Mouse (Mus musculus) C2C12 (cell line): ENCODE measurements around the gene Srrt. TPM values are rescaled to one million over a fixed set of nuclear protein-coding genes. Genes with fewer than 3 reads are reported as not detected.

Experiments
- H3K27me3 ChIP-seq: one replicate; pipeline ENCODE4 v1.6.1; 2011; ENCODE audit not compliant: control insufficient read depth, insufficient read depth, insufficient read length
- H3K36me3 ChIP-seq: one replicate; pipeline ENCODE4 v1.6.1; 2011; ENCODE audit not compliant: control insufficient read depth, insufficient read depth
- H3K4me3 ChIP-seq: one replicate; pipeline ENCODE4 v1.5.1; 2011; ENCODE audit warnings: mild to moderate bottlenecking, control low read depth; ENCODE audit not compliant: poor library complexity, insufficient read depth, severe bottlenecking
- H3K79me2 ChIP-seq: one replicate; pipeline ENCODE4 v1.6.1; 2011; ENCODE audit not compliant: control insufficient read depth, insufficient read depth
- H3K79me3 ChIP-seq: one replicate; pipeline ENCODE4 v1.6.1; 2011; ENCODE audit warnings: low read depth, control low read depth
- H3ac ChIP-seq: one replicate; pipeline ENCODE3; 2011; ENCODE audit warnings: low read depth; ENCODE audit not compliant: control insufficient read depth, insufficient read length
- CEBPB ChIP-seq: IDR thresholded peaks from one replicate; pipeline ENCODE4 v1.6.1; 2011; ENCODE audit warnings: low read depth, mild to moderate bottlenecking, control low read depth, moderate library complexity
- CTCF ChIP-seq: IDR thresholded peaks from one replicate; pipeline ENCODE4 v1.5.1; 2011; ENCODE audit not compliant: control insufficient read depth, insufficient read depth, insufficient read length
- FOSL1 ChIP-seq: IDR thresholded peaks from one replicate; pipeline ENCODE4 v1.8.0; 2011; ENCODE audit warnings: mild to moderate bottlenecking, low read length; ENCODE audit not compliant: poor library complexity, insufficient read depth, severe bottlenecking
- MAX ChIP-seq: IDR thresholded peaks from one replicate; pipeline ENCODE4 v1.6.1; 2011; ENCODE audit warnings: mild to moderate bottlenecking, control low read depth
- MYOD1 ChIP-seq: IDR thresholded peaks from one replicate; pipeline ENCODE4 v1.6.1; 2011; ENCODE audit warnings: low read depth; ENCODE audit not compliant: control insufficient read depth, insufficient read length
- MYOG ChIP-seq: IDR thresholded peaks from one replicate; pipeline ENCODE4 v1.6.1; 2011; ENCODE audit not compliant: control insufficient read depth, insufficient read length; ENCODE audit errors: extremely low read depth
- USF1 ChIP-seq: IDR thresholded peaks from one replicate; pipeline ENCODE4 v1.6.1; 2011; ENCODE audit warnings: low read depth, mild to moderate bottlenecking, control low read depth, moderate library complexity
- long read RNA-seq, 2 experiments: library from polyadenylated mRNA; unstranded; transcript quantifications; one replicate each; pipeline ENCODE4 v2.0.0; 2019 to 2020
- polyA plus RNA-seq: library from polyadenylated mRNA; unstranded; fragments of >200 nt; fragmentation: generic; extraction: Trizol; gene quantifications from one replicate; pipeline ENCODE4 v1.2.1, GENCODE M21; 2012; ENCODE audit warnings: missing spikeins

The Srrt gene
- 130 TPM for polyA plus RNA-seq
- long read RNA-seq, experiment 1, transcript Srrt-201 (20 exons, 3,024 nt), result major isoform, 11 of 51 reads
- long read RNA-seq, experiment 1, transcript Srrt-212 (20 exons, 2,988 nt), result minor isoform, 7 of 51 reads
- long read RNA-seq, experiment 1, partial matches to known transcripts, result 27 of 51 reads
- long read RNA-seq, experiment 1, other reads (novel, unspliced or antisense), result 6 of 51 reads
- long read RNA-seq, experiment 2, transcript Srrt-209 (20 exons, 2,972 nt), result minor isoform, 36 of 977 reads
- long read RNA-seq, experiment 2, transcript Srrt-201 (20 exons, 3,024 nt), result major isoform, 563 of 977 reads
- long read RNA-seq, experiment 2, transcript Srrt-212 (20 exons, 2,988 nt), result minor isoform, 190 of 977 reads
- long read RNA-seq, experiment 2, partial matches to known transcripts, result 67 of 977 reads
- long read RNA-seq, experiment 2, other reads (novel, unspliced or antisense), result 121 of 977 reads

- H3K79me3 ChIP-seq, result peaks cover 56% of the 10 kb centered on the region
- H3ac ChIP-seq, result peak within 1 kb of the TSS; percentile 93
- peak within 1 kb of the TSS; percentile 80 for H3K4me3 ChIP-seq
- TF ChIP-seq FOSL1 (no peak), MAX (peak; percentile 84)
- peaks cover 66% of the 10 kb centered on the region for H3K36me3 ChIP-seq
- H3K27me3 ChIP-seq, result no peaks in the 10 kb centered on the region
- peaks cover 87% of the 10 kb centered on the region for H3K79me2 ChIP-seq
Measured at GRCm38 (mm10) chr5:137307071-137307912, at the start of gene Srrt. Gene Srrt (minus strand): TSS chr5:137307674.

- Histone ChIP-seq H3K4me3 (no peak overlapping the region), H3K79me2 (peaks cover 47% of the 10 kb centered on the region), H3ac (no peak overlapping the region), H3K27me3 (no peaks in the 10 kb centered on the region), H3K79me3 (peaks cover 21% of the 10 kb centered on the region), H3K36me3 (peaks cover 28% of the 10 kb centered on the region)
- TF ChIP-seq CEBPB (no peak), FOSL1 (no peak), MAX (no peak), CTCF (no peak), MYOG (no peak), USF1 (no peak), MYOD1 (no peak)
Measured at GRCm38 (mm10) chr5:137354091-137354490, 46.6 kb upstream of the Srrt start.

DNA sequence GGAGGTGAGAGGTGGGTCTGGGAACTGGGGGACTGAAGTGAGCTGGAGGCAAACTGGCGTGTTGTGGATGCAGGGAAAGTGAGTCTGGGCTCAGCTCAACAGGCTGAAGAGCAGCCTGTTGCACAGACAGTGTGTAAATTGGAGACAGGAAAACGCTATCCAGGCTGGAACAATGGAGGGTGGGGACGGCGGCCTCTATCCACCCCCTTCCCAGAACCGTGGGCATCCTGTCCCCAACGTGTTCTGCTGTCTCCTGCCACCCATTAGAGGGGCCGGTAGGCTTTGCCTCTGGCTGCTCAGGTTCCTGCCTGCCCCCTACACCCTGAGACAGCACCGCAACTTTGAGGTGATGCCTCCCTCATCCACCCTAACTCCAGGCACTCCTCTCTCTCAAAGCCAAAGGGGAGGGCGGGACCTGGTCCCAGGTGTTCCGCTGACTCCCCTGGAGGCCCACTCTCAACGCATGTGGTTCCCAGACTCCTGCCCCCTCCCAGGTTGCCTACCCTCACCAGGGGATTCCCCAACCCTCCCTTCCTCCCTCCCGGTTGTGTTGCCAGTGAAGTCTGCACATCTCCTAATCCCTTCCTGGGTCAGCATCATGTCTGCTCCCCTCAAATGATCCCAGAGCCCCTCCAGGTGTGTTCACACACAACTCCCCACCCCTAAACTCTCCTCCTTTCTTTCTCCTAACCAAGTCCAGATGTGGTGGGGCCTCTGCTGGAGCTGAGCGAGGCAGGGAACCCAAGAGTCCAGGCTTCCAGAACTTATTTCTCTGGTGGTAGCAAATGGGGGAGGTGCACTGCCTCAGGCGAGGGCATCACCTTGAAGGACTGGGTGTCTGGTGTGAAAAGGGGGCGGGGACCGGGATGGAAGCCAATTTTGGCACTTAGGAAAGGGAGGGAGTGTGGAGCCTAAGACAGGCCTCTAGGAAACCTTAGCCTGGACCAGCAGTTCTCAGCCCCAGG, 44.8 kb upstream of the Srrt start:
- Histone ChIP-seq H3K36me3 (peaks cover 25% of the 10 kb centered on the region), H3ac (no peak overlapping the region), H3K79me3 (peaks cover 21% of the 10 kb centered on the region), H3K79me2 (peaks cover 47% of the 10 kb centered on the region), H3K4me3 (no peak overlapping the region), H3K27me3 (no peaks in the 10 kb centered on the region)
- TF ChIP-seq USF1 (no peak), MYOD1 (no peak), MAX (no peak), CTCF (no peak), FOSL1 (no peak), MYOG (no peak), CEBPB (no peak)

- Histone ChIP-seq H3K79me3 (peaks cover 21% of the 10 kb centered on the region), H3K36me3 (peaks cover 20% of the 10 kb centered on the region), H3K4me3 (peak overlapping the region; percentile 72), H3ac (peak overlapping the region; percentile 37), H3K79me2 (peaks cover 47% of the 10 kb centered on the region), H3K27me3 (no peaks in the 10 kb centered on the region)
- TF ChIP-seq USF1 (no peak), CTCF (no peak), FOSL1 (no peak), MYOD1 (no peak), MYOG (no peak), MAX (no peak), CEBPB (no peak)
Measured at GRCm38 (mm10) chr5:137351394-137351793, 43.9 kb upstream of the Srrt start.

GRCm38 (mm10) chr5:137351058-137351380, 43.5 kb upstream of the Srrt start:
- no peak for TF ChIP-seq MYOD1
- no peak for TF ChIP-seq CTCF
- TF ChIP-seq MAX, result no peak
- TF ChIP-seq USF1, result no peak
- TF ChIP-seq CEBPB, result no peak
- no peak for TF ChIP-seq MYOG
- TF ChIP-seq FOSL1, result no peak
- peaks cover 16% of the 10 kb centered on the region for H3K36me3 ChIP-seq
- H3K27me3 ChIP-seq, result no peaks in the 10 kb centered on the region
- H3K79me2 ChIP-seq, result peaks cover 47% of the 10 kb centered on the region
- H3ac ChIP-seq, result peak overlapping the region; percentile 43
- H3K4me3 ChIP-seq, result peak overlapping the region; percentile 72
- H3K79me3 ChIP-seq, result peaks cover 21% of the 10 kb centered on the region
